Mouse (Mus musculus) spleen, adult 2 months (tissue): ENCODE measurements around the gene Dclk1. TPM values are rescaled to one million over a fixed set of nuclear protein-coding genes. Genes with fewer than 3 reads are reported as not detected.

Experiments
- DNase-seq, 2 experiments: peaks; one replicate each; pipeline versions ENCODE4 v3.0.0 to v3.0.0-alpha.2; 2012 to 2021; ENCODE audit warnings: low spot score in 2 of 2, low read depth in 1 of 2
- H3K27ac ChIP-seq: fragments of 200-500 bp; 2 replicates; pipeline ENCODE4 v1.5.1; 2012; ENCODE audit warnings: low read length, inconsistent platforms; ENCODE audit not compliant: insufficient read depth
- H3K27me3 ChIP-seq: fragments of 200-500 bp; 2 replicates; pipeline ENCODE4 v1.6.1; 2012; ENCODE audit warnings: mild to moderate bottlenecking, moderate library complexity, low read length, inconsistent platforms; ENCODE audit not compliant: control insufficient read depth, insufficient read depth
- H3K36me3 ChIP-seq: fragments of 200-500 bp; 2 replicates; pipeline ENCODE4 v1.6.1; 2012; ENCODE audit warnings: mild to moderate bottlenecking, low read length, inconsistent platforms; ENCODE audit not compliant: control insufficient read depth, insufficient read depth
- H3K4me1 ChIP-seq: fragments of 200-500 bp; 2 replicates; pipeline ENCODE4 v1.6.1; 2011; ENCODE audit warnings: inconsistent platforms; ENCODE audit not compliant: control insufficient read depth, insufficient read depth, insufficient read length
- H3K4me3 ChIP-seq: fragments of 200-500 bp; 2 replicates; pipeline ENCODE4 v1.5.1; 2011; ENCODE audit warnings: mild to moderate bottlenecking, inconsistent platforms; ENCODE audit not compliant: insufficient read depth, insufficient read length; ENCODE audit errors: extremely low read depth
- CTCF ChIP-seq: fragments of 200-500 bp; IDR thresholded peaks from 2 replicates; pipeline ENCODE4 v1.5.1; 2011; ENCODE audit warnings: mild to moderate bottlenecking, inconsistent platforms; ENCODE audit not compliant: insufficient read depth, insufficient read length, insufficient replicate concordance; ENCODE audit errors: extremely low read depth
- POLR2A ChIP-seq: fragments of 200-500 bp; IDR thresholded peaks from 2 replicates; pipeline ENCODE4 v1.6.1; 2011; ENCODE audit warnings: low read depth, low read length, inconsistent platforms
- WGBS: fragments of 180-500 bp; shearing (Covaris S2); methylation state at CpG from one replicate; pipeline ENCODE4 v1.1.7; 2018; 5-methylcytosine and 5-hydroxymethylcytosine counted together
- polyA plus RNA-seq: library from polyadenylated mRNA; depleted of rRNA; stranded (reverse); fragments of >200 nt; gene quantifications from 2 replicates; pipeline ENCODE4 v1.2.3, GENCODE M21; 2012

The Dclk1 gene
- polyA plus RNA-seq, 1 experiment, result 3.0 TPM

DNA sequence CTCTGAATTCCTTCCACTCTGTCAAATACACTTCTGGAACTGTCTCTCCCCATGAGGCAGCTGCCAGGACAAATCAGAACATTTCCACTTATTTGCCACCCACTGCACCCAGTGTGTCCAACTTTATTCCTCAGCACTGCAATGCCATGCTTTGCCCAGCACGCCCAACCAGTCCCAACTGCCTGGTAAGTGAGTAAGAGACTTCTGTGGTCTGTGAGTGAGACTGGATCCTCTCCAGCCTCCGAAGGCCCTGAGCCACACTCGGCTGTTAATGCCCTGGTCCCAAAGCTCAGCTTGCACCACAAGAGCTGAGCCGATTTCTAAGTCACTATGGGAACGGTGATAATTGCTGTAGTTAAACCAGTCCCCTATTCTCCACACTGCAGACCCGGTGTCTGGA, 34.5 kb upstream of the Dclk1 start:
- no peak for TF ChIP-seq POLR2A
- TF ChIP-seq CTCF, result no peak
- Histone ChIP-seq H3K27ac (no peak overlapping the region), H3K36me3 (no peaks in the 10 kb centered on the region), H3K4me3 (no peak overlapping the region), H3K4me1 (no peaks in the 10 kb centered on the region), H3K27me3 (no peaks in the 10 kb centered on the region)
- DNase-seq, result no peak
- 86% methylated on average over 6 of the region's 6 CpGs for WGBS

DNA sequence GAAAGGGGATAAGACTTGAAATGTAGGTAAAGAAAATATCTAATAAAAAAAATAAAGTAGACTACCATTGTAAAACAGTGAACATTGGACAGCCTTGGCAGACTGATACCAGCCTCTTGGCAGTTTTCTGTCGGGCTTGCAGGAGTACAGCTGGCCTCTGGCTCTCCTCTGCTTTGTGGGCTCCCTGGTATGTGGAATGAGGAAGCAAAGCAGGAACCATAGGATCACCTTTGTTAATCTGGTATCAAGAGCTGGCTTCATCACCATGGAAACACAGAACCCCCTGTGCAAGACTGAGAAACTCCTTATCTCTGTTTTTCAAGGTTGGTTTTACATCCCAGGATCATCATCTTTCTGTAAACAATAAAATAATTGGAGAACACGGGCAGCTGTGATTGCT, 29.9 kb upstream of the Dclk1 start:
- no peak overlapping the region for H3K27ac ChIP-seq
- WGBS, result 34% methylated on average over 2 of the region's 2 CpGs
- TF ChIP-seq CTCF (no peak), POLR2A (no peak)
- no peak overlapping the region for H3K4me3 ChIP-seq
- no peaks in the 10 kb centered on the region for H3K27me3 ChIP-seq
- no peaks in the 10 kb centered on the region for H3K4me1 ChIP-seq
- no peaks in the 10 kb centered on the region for H3K36me3 ChIP-seq
- DNase-seq, result no peak

DNA sequence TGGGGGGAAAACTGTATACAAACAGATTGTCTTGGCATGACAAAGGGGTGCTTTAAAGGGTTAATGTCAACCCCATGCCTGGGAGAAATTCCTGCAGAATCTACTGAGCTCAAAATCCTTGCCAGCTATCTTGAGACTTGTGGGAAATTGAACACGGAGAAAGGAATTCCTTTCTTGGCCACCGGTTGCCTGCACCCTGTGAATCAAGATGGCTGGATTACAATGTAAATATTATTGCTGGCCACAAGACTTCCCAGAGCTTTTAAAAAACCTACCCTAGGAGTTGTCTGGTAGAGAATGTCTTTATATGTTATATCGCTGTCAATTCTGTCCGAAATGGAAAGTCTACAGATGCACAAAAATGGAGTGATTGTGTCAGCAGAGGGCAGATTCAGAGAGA, 28.4 kb upstream of the Dclk1 start:
- Histone ChIP-seq H3K27me3 (no peaks in the 10 kb centered on the region), H3K4me1 (no peaks in the 10 kb centered on the region), H3K4me3 (no peak overlapping the region), H3K27ac (no peak overlapping the region), H3K36me3 (no peaks in the 10 kb centered on the region)
- no peak for DNase-seq
- no peak for TF ChIP-seq POLR2A
- no peak for TF ChIP-seq CTCF
- WGBS, result 85% methylated on average over 4 of the region's 4 CpGs

DNA sequence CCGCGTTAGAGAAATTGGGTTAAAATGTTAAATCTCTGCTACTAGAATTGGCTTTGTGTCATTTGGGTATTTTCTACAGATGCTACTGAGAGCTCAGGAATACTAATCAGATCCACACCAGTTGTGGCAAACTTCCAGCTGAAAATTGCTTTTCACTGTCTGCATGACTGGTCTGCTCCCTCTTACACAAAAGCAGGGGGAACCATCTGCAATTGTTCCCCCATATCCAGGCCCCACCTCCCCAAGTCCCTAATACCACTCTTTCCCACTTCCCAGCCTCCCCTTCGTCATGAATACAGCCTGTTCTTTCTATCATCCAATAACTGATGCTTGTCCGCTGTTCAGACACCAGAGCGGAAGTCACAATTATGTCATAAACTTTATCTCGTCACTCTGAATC, 27.8 kb upstream of the Dclk1 start:
- 77% methylated on average over 6 of the region's 6 CpGs for WGBS
- no peaks in the 10 kb centered on the region for H3K36me3 ChIP-seq

DNA sequence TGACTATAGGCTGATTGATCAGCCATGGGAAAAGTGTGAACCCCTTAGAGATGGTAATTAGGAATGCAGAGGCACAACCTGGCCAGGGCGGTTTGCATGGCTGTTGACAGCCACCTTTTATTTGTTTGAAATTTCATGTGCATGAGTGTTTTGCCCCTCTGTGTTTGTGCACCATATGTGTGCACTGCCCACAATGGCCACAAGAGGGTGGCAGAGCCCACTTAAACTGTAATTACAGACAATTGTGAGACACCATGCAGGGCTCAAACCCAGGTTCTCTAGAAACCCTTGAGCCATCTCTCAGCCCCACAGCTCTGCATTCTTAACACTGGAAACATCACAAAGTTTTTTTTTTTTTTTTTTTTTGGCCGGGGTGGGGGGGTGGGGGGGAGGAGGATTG, 19.7 kb upstream of the Dclk1 start:
- 82% methylated on average over 2 of the region's 2 CpGs for WGBS
- no peaks in the 10 kb centered on the region for H3K4me1 ChIP-seq
- H3K36me3 ChIP-seq, result no peaks in the 10 kb centered on the region
- no peak overlapping the region for H3K27ac ChIP-seq
- H3K27me3 ChIP-seq, result no peaks in the 10 kb centered on the region
- no peak for TF ChIP-seq POLR2A
- no peak for TF ChIP-seq CTCF
- H3K4me3 ChIP-seq, result no peak overlapping the region
- DNase-seq, result no peak

More for the DNA sequence above, 27.8 kb upstream of the Dclk1 start:
- Histone ChIP-seq H3K4me3 (no peak overlapping the region), H3K27me3 (no peaks in the 10 kb centered on the region), H3K27ac (no peak overlapping the region), H3K4me1 (no peaks in the 10 kb centered on the region)
- DNase-seq, result no peak
- TF ChIP-seq CTCF (no peak), POLR2A (no peak)

DNA sequence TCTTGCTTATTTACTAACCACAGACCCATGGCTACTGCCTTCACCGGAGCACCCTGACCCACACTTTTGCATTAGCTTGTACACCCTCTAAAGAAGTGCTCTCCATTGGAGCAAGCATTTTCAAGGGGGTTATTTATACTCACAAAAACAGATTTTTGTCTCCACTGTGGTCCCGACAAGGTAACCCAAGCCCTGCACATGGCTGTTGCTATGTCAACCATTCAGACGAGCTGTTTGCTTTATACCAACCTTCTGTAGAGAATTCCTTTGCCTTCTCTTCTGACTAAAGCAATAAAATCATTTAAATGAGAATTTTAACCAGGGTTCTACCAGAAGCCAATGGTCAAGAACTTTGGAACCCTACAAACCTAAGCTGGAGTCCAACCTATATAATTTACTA, 18.3 kb upstream of the Dclk1 start:
- WGBS, result 84% methylated on average over 3 of the region's 3 CpGs

DNA sequence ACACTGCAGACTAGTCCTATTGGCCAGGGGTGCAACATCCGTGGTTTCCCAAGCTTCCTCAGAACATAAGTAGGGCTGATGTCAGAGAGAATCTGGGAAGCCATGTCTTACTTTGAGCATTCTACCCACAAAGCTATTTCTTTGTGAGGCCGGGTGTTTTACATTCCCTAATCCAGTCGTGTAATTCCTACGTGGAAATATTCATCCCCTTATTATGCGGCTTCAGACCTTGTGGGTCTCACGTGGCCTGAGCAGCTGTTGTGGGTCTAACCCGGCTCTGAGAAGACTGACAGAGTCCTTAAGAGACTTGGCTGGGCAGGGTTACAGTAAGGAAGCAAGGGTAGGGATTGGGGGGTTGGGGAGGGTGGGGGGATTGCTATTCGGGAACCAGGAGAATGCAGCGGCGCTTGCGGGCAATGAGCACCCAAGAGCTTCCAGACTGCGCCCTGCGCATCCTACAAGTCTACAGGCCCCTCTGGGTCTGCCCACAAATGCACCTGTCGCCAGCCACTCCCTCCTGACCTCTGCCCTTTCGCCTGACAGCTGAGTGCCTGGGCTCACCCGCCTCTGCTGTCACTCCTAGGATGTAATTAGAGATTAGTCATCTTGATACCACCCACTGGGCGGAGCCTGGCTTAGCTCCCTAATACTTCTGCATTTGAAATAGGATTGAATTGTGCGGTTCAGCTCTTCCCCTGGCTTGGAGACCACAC, 15.5 kb upstream of the Dclk1 start:
- Histone ChIP-seq H3K27ac (no peak overlapping the region), H3K27me3 (no peaks in the 10 kb centered on the region), H3K4me3 (no peak overlapping the region), H3K4me1 (no peaks in the 10 kb centered on the region), H3K36me3 (no peaks in the 10 kb centered on the region)
- WGBS, result 49% methylated on average over 18 of the region's 18 CpGs
- no peak for DNase-seq
- TF ChIP-seq CTCF (no peak), POLR2A (no peak)

More for the DNA sequence above, 18.3 kb upstream of the Dclk1 start:
- TF ChIP-seq CTCF, result no peak
- TF ChIP-seq POLR2A, result no peak
- no peak overlapping the region for H3K4me3 ChIP-seq
- DNase-seq, result no peak
- no peaks in the 10 kb centered on the region for H3K36me3 ChIP-seq
- H3K27me3 ChIP-seq, result no peaks in the 10 kb centered on the region
- H3K4me1 ChIP-seq, result no peaks in the 10 kb centered on the region
- no peak overlapping the region for H3K27ac ChIP-seq
